Mouse (Mus musculus) retina, embryonic 14.5 days (tissue): Measurements from ENCODE around the gene Olfr1163.
"Not testable (repeated sequence)": the region's sequence is repeated elsewhere in the genome, so short reads cannot be mapped to it uniquely, and the experiment has no call there.

ENCODE experiments used
- DNase-seq: peaks from one replicate; pipeline ENCODE4 v3.0.0-alpha.2; 2015; ENCODE audit warnings: low spot score

The Olfr1163 gene

GRCm38 (mm10) chr2:88071730-88072129 is at the start of gene Olfr1163:
TSS of gene Olfr1163 (minus strand) at chr2:88071830.
- no peak for DNase-seq

DNA sequence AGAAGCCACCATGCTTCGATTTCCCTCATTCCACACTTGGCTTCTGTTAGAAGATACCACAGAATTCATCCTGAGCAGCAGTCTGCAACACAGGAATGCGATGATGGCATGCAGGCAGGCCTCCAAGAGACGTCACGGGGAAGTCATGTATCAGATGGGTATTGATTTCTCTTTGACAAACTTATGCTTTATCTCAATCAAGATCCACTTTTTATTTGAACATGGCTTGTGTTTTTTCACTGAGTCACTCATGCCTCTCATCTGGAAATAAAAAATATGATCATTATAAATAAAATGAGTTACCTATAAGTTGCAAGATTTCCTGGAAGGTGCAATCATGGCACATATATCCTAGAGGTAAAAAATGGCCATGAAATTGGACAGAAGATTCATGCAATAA is 22.2 kb upstream of the Olfr1163 start, which contains the start of gene Olfr1164:
TSS of gene Olfr1164 (minus strand) at position 101 of the 400 bp plus-strand sequence.
- no peak for DNase-seq

- DNase-seq: no peak
Measured at GRCm38 (mm10) chr2:88063587-88063986, 8.0 kb downstream of the Olfr1163 start.

- no peak for DNase-seq
Measured at GRCm38 (mm10) chr2:88051029-88051428, 20.6 kb downstream of the Olfr1163 start, which contains the start of gene Olfr1162. TSS of gene Olfr1162 (minus strand) at chr2:88051129.

- no peak for DNase-seq
Measured at GRCm38 (mm10) chr2:88037599-88037998, 34.0 kb downstream of the Olfr1163 start, which contains the start of gene Olfr73. TSS of gene Olfr73 (minus strand) at chr2:88037699.

GRCm38 (mm10) chr2:88022474-88022873 is 49.2 kb downstream of the Olfr1163 start, which contains the start of gene Olfr1161:
TSS of gene Olfr1161 (plus strand) at chr2:88022774.
- not testable (repeated sequence) for DNase-seq
